Comparison of ENCODE assay signal across 10 mouse cellular contexts in genomic region chr5:35055076-35055475, GRCm38 (mm10). TPM values are rescaled to one million over a fixed set of nuclear protein-coding genes. Genes with fewer than 3 reads are reported as not detected.
A peak's percentile ranks its signal among the peaks of the same experiment; 100 is the strongest.
DNase-seq lines count a peak whose midpoint lies in the region; ATAC-seq and TF ChIP-seq lines count a peak whose summit lies in the region.
"Had no signal": no experiment of that assay in that cellular context is flagged by ENCODE, and none has a peak within 500 bp of the region (broad histone marks: within the 10 kb centered on the region; RNA-seq: fewer than 3 reads in every experiment).

No protein-coding gene starts in this region.

- no peaks in the 10 kb centered on the region; the same call in 1 of the 2 replicates for H3K9me3 ChIP-seq in kidney, embryonic 16.5 days (ENCODE audit: low read length)
- H3K9me3 ChIP-seq in lung, embryonic 16.5 days (ENCODE audit: control insufficient read depth, low read length) = no peaks in the 10 kb centered on the region
- no peaks in the 10 kb centered on the region for H3K9me3 ChIP-seq in liver, postnatal 0 days (ENCODE audit: low read length)
- no peaks in the 10 kb centered on the region for H3K9me3 ChIP-seq in heart, embryonic 10.5 days

- H3K4me3 ChIP-seq in kidney, adult 2 months (ENCODE audit: insufficient read depth, low read depth, low read length) = no peak overlapping the region
- H3K4me3 ChIP-seq in kidney, embryonic 16.5 days (ENCODE audit: low read length) = no peak overlapping the region
- no peak overlapping the region for H3K4me3 ChIP-seq in lung, embryonic 16.5 days (ENCODE audit: low read length)
- H3K4me3 ChIP-seq in liver, postnatal 0 days (ENCODE audit: low read depth, low read length) = no peak overlapping the region
- no peak overlapping the region for H3K4me3 ChIP-seq in heart, embryonic 10.5 days

- H3K9ac ChIP-seq in kidney, embryonic 16.5 days (replicated peaks; ENCODE audit: low read length) = no peak overlapping the region
- no peak overlapping the region for H3K9ac ChIP-seq in lung, embryonic 16.5 days (ENCODE audit: low read length)
- H3K9ac ChIP-seq in liver, postnatal 0 days (replicated peaks) = no peak overlapping the region

- H3K4me2 ChIP-seq in kidney, embryonic 16.5 days (replicated peaks; ENCODE audit: low read depth, low read length) = no peak overlapping the region
- no peak overlapping the region for H3K4me2 ChIP-seq in lung, embryonic 16.5 days (ENCODE audit: low read depth, low read length)
- no peak overlapping the region for H3K4me2 ChIP-seq in liver, postnatal 0 days (ENCODE audit: low read depth, low read length)

- peaks cover 5% of the 10 kb centered on the region; the same call in 1 of the 2 replicates for H3K4me1 ChIP-seq in kidney, adult 2 months (ENCODE audit: control insufficient read depth, insufficient read depth, low read length)
- H3K4me1 ChIP-seq in kidney, embryonic 16.5 days (ENCODE audit: insufficient read depth, low read length) = peaks cover 9% of the 10 kb centered on the region; the same call in 1 of the 2 replicates
- H3K4me1 ChIP-seq in lung, embryonic 16.5 days (replicated peaks; ENCODE audit: control insufficient read depth, insufficient read depth, low read length) = peaks cover 16% of the 10 kb centered on the region
- peaks cover 5% of the 10 kb centered on the region for H3K4me1 ChIP-seq in liver, postnatal 0 days (ENCODE audit: insufficient read depth)
- H3K4me1 ChIP-seq in heart, embryonic 10.5 days = peaks cover 24% of the 10 kb centered on the region

- no peak for TF ChIP-seq EP300 in liver, postnatal 0 days (IDR thresholded peaks at IDR 0.05; ENCODE audit: low read depth)

- 37% methylated on average over 12 of the region's 12 CpGs for WGBS in kidney, adult 2 months
- WGBS in kidney, embryonic 16.5 days = 77% methylated on average over 12 of the region's 12 CpGs
- 45% methylated on average over 12 of the region's 12 CpGs for WGBS in lung, embryonic 16.5 days
- WGBS in liver, postnatal 0 days (ENCODE audit: insufficient replicate concordance) = 76% methylated on average over 12 of the region's 12 CpGs
- WGBS in heart, embryonic 10.5 days = 73% methylated on average over 12 of the region's 12 CpGs

- H3K27ac ChIP-seq in kidney, adult 2 months (ENCODE audit: insufficient read depth, low read depth, low read length) = no peak overlapping the region
- no peak overlapping the region for H3K27ac ChIP-seq in kidney, embryonic 16.5 days (ENCODE audit: low read length)
- no peak overlapping the region for H3K27ac ChIP-seq in lung, embryonic 16.5 days (ENCODE audit: low read length)
- no peak overlapping the region for H3K27ac ChIP-seq in liver, postnatal 0 days (ENCODE audit: low read depth)
- no peak overlapping the region for H3K27ac ChIP-seq in heart, embryonic 10.5 days
- H3K27ac ChIP-seq: macrophage had no signal

- no peak for TF ChIP-seq POLR2A in kidney, adult 2 months (IDR thresholded peaks at IDR 0.05; ENCODE audit: low read depth, low read length)
- no peak for TF ChIP-seq POLR2A in brain, embryonic 14.5 days (IDR thresholded peaks at IDR 0.05; ENCODE audit: borderline replicate concordance, extremely low read depth, insufficient read depth, insufficient read length, poor library complexity, severe bottlenecking)

- no peak for ATAC-seq in kidney, embryonic 16.5 days (ENCODE audit: low FRiP score, low TSS enrichment)
- peak; percentile 55 for ATAC-seq in lung, embryonic 16.5 days (ENCODE audit: low read depth)
- no peak for ATAC-seq in liver, postnatal 0 days
- ATAC-seq: Patski had no signal

- DNase-seq in kidney, adult 2 months = peak; percentile 41
- peak; percentile 44 for DNase-seq in ZHBTc4 (ENCODE audit: low read depth, low spot score)
- DNase-seq in brain, embryonic 14.5 days (ENCODE audit: low read depth) = peak; percentile 49
- no peak for DNase-seq in liver, postnatal 0 days
- no peak for DNase-seq in left cerebral cortex, postnatal 14 days (ENCODE audit: low spot score in 2 of 2)
- DNase-seq in heart, embryonic 10.5 days (ENCODE audit: low spot score) = no peak

- no peaks in the 10 kb centered on the region for H3K27me3 ChIP-seq in kidney, adult 2 months (replicated peaks; ENCODE audit: control insufficient read depth, insufficient read depth, low read length)
- H3K27me3 ChIP-seq in kidney, embryonic 16.5 days (ENCODE audit: insufficient read depth, low read length) = peaks cover 16% of the 10 kb centered on the region
- H3K27me3 ChIP-seq in lung, embryonic 16.5 days (ENCODE audit: control insufficient read depth, insufficient read depth, low read depth, low read length) = peaks cover 16% of the 10 kb centered on the region
- peaks cover 42% of the 10 kb centered on the region for H3K27me3 ChIP-seq in liver, postnatal 0 days (ENCODE audit: insufficient read depth, low read length)
- peaks cover 66% of the 10 kb centered on the region for H3K27me3 ChIP-seq in heart, embryonic 10.5 days (ENCODE audit: insufficient read depth, poor library complexity, severe bottlenecking)
- H3K27me3 ChIP-seq: Patski had no signal

- no peak for TF ChIP-seq CTCF in kidney, adult 2 months (conservative IDR thresholded peaks at IDR 0.05; ENCODE audit: insufficient read depth, insufficient read length, low read depth, low read length)
- TF ChIP-seq CTCF in brain, embryonic 14.5 days (IDR thresholded peaks at IDR 0.05; ENCODE audit: borderline replicate concordance, extremely low read depth, insufficient read depth, insufficient read length) = no peak
- TF ChIP-seq CTCF in liver, postnatal 0 days (IDR thresholded peaks at IDR 0.05; ENCODE audit: low read depth) = no peak

- intact Hi-C loops in left cerebral cortex, postnatal 14 days (cut with DNase I) = no loop called here

- no peaks in the 10 kb centered on the region for H3K36me3 ChIP-seq in kidney, adult 2 months (ENCODE audit: control insufficient read depth, insufficient read depth, low read length)
- no peaks in the 10 kb centered on the region for H3K36me3 ChIP-seq in kidney, embryonic 16.5 days (ENCODE audit: insufficient read depth, low read length)
- H3K36me3 ChIP-seq in lung, embryonic 16.5 days (ENCODE audit: control insufficient read depth, insufficient read depth, low read length) = no peaks in the 10 kb centered on the region
- no peaks in the 10 kb centered on the region for H3K36me3 ChIP-seq in liver, postnatal 0 days (replicated peaks; ENCODE audit: insufficient read depth, low read length)
- H3K36me3 ChIP-seq in heart, embryonic 10.5 days = no peaks in the 10 kb centered on the region

RNA-seq across cellular contexts. Expression of gene Dok7, which starts 1.5 kb away (rescaled TPM):
- polyA plus RNA-seq in kidney, adult 2 months (2012; rRNA removed) = 1.5 and 1.6 TPM in 2 replicates
- 1.0 and 1.3 TPM in 2 replicates for polyA plus RNA-seq in kidney, embryonic 16.5 days (2015; fragmentation: Nextera tagmentation; extraction: Ambion mirVana)
- 9.2 and 10.2 TPM in 2 replicates for polyA plus RNA-seq in brain, embryonic 14.5 days (2012; rRNA removed)
- 2.5 TPM in 2 replicates for polyA plus RNA-seq in lung, embryonic 16.5 days (2015; fragmentation: Nextera tagmentation; extraction: Ambion mirVana)
- 0.05 and 0.06 TPM in 2 replicates for polyA plus RNA-seq in liver, postnatal 0 days (2015; fragmentation: Nextera tagmentation; extraction: Ambion mirVana)
- 10 to 100 TPM; 19.0 to 22.3 TPM for total RNA-seq in left cerebral cortex, postnatal 14 days (2021)
- polyA plus RNA-seq in heart, embryonic 10.5 days (2016; fragmentation: Nextera tagmentation; extraction: Ambion mirVana) = 2.3 and 4.4 TPM in 2 replicates

RNA-seq across cellular contexts. Expression of gene Hgfac, which starts 13.8 kb away (rescaled TPM):
- polyA plus RNA-seq in kidney, adult 2 months (2012; rRNA removed) = 46.8 and 66.0 TPM in 2 replicates
- 2.6 and 4.8 TPM in 2 replicates for polyA plus RNA-seq in kidney, embryonic 16.5 days (2015; fragmentation: Nextera tagmentation; extraction: Ambion mirVana)
- 2.8 and 3.5 TPM in 2 replicates for polyA plus RNA-seq in brain, embryonic 14.5 days (2012; rRNA removed)
- 0.84 and 3.2 TPM in 2 replicates for polyA plus RNA-seq in lung, embryonic 16.5 days (2015; fragmentation: Nextera tagmentation; extraction: Ambion mirVana)
- 285 and 304 TPM in 2 replicates for polyA plus RNA-seq in liver, postnatal 0 days (2015; fragmentation: Nextera tagmentation; extraction: Ambion mirVana)
- under 1 TPM; 0.53 to 0.94 TPM for total RNA-seq in left cerebral cortex, postnatal 14 days (2021)
- polyA plus RNA-seq in heart, embryonic 10.5 days (2016; fragmentation: Nextera tagmentation; extraction: Ambion mirVana) = 0.26 and 5.0 TPM in 2 replicates
- polyA plus RNA-seq: macrophage had no signal

RNA-seq across cellular contexts. Expression of gene Lrpap1, which starts 50.5 kb away (rescaled TPM):
- 281 and 314 TPM in 2 replicates for polyA plus RNA-seq in kidney, adult 2 months (2012; rRNA removed)
- polyA plus RNA-seq in kidney, embryonic 16.5 days (2015; fragmentation: Nextera tagmentation; extraction: Ambion mirVana) = 252 and 271 TPM in 2 replicates
- 46.7 and 59.3 TPM in 2 replicates for polyA plus RNA-seq in brain, embryonic 14.5 days (2012; rRNA removed)
- 171 and 172 TPM in 2 replicates for polyA plus RNA-seq in lung, embryonic 16.5 days (2015; fragmentation: Nextera tagmentation; extraction: Ambion mirVana)
- polyA plus RNA-seq in liver, postnatal 0 days (2015; fragmentation: Nextera tagmentation; extraction: Ambion mirVana) = 48.8 and 56.4 TPM in 2 replicates
- 100 to 1,000 TPM; 119 to 122 TPM for total RNA-seq in left cerebral cortex, postnatal 14 days (2021)
- polyA plus RNA-seq in heart, embryonic 10.5 days (2016; fragmentation: Nextera tagmentation; extraction: Ambion mirVana) = 114 and 121 TPM in 2 replicates

Comparison
In these comparisons a context has a peak if more than half of its experiments do, and no peak if none do; other contexts are left out.
1. DNase-seq: peak in kidney, adult 2 months (single experiment), ZHBTc4 (single experiment) and brain, embryonic 14.5 days (single experiment); none in liver, postnatal 0 days (single experiment), left cerebral cortex, postnatal 14 days (0 of 2) and heart, embryonic 10.5 days (single experiment).